Mouse (Mus musculus): Measurements from ENCODE around the gene Gstm2. TPM values are rescaled to one million over a fixed set of nuclear protein-coding genes. Genes with fewer than 3 reads are reported as not detected.
A peak's percentile ranks its signal among the peaks of the same experiment; 100 is the strongest.
"Not testable (repeated sequence)": the region's sequence is repeated elsewhere in the genome, so short reads cannot be mapped to it uniquely, and the experiment has no call there.

The Gstm2 gene
- polyA plus RNA-seq, 1 experiment from 2014 or later, result 11.1 TPM

GRCm38 (mm10) chr3:108010286-108010685 is 24.0 kb upstream of the Gstm2 start:
- Histone ChIP-seq H3K4me3 (ENCODE audit: low read length) (no peak overlapping the region), H3K4me2 (ENCODE audit: low read length) (no peak overlapping the region), H3K27ac (ENCODE audit: low read depth, low read length) (no peak overlapping the region), H3K4me1 (ENCODE audit: control insufficient read depth, insufficient read depth, low read depth, low read length) (peaks cover 8% of the 10 kb centered on the region; the same call in 1 of the 2 replicates), H3K9ac (ENCODE audit: low read depth, low read length) (no peak overlapping the region), H3K9me3 (ENCODE audit: control insufficient read depth, low read length) (no peaks in the 10 kb centered on the region), H3K36me3 (ENCODE audit: control insufficient read depth, insufficient read depth, low read length) (no peaks in the 10 kb centered on the region), H3K27me3 (replicated peaks; ENCODE audit: control insufficient read depth, insufficient read depth, low read length) (no peaks in the 10 kb centered on the region)
- WGBS, result 60% methylated on average over 2 of the region's 2 CpGs
- ATAC-seq, result peak; percentile 82

DNA sequence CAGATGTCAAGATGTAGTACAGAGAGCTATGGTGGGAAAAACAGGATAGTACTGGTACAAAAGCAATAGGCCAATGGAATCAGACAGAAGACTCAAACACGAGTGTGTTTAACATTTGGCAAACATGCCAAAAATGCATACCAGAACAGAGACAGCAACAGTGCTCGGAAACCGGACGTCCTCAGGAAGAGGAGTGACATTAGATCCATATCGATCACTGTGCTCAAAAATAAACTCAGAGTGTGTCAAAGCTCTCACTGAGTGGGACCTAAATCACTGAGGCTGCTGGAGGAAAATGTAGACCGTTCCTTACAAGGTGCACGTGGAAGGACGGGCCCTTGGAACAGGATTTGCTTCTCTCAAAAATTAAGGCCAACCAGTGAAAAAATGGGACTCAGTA is 15.8 kb upstream of the Gstm2 start:
- Histone ChIP-seq H3K4me2 (ENCODE audit: low read length) (no peak overlapping the region), H3K36me3 (ENCODE audit: control insufficient read depth, insufficient read depth, low read length) (no peaks in the 10 kb centered on the region), H3K27ac (ENCODE audit: low read depth, low read length) (no peak overlapping the region), H3K27me3 (replicated peaks; ENCODE audit: control insufficient read depth, insufficient read depth, low read length) (no peaks in the 10 kb centered on the region; the same call in 1 of the 2 replicates), H3K4me1 (ENCODE audit: control insufficient read depth, insufficient read depth, low read depth, low read length) (no peaks in the 10 kb centered on the region), H3K4me3 (ENCODE audit: low read length) (no peak overlapping the region), H3K9ac (ENCODE audit: low read depth, low read length) (no peak overlapping the region), H3K9me3 (ENCODE audit: control insufficient read depth, low read length) (no peaks in the 10 kb centered on the region)
- ATAC-seq, result no peak
- WGBS, result 79% methylated on average over 8 of the region's 8 CpGs

- Histone ChIP-seq H3K27ac (ENCODE audit: low read depth, low read length) (no peak overlapping the region), H3K4me2 (ENCODE audit: low read length) (no peak overlapping the region), H3K4me3 (ENCODE audit: low read length) (no peak overlapping the region), H3K9ac (ENCODE audit: low read depth, low read length) (no peak overlapping the region), H3K27me3 (replicated peaks; ENCODE audit: control insufficient read depth, insufficient read depth, low read length) (no peaks in the 10 kb centered on the region), H3K4me1 (ENCODE audit: control insufficient read depth, insufficient read depth, low read depth, low read length) (no peaks in the 10 kb centered on the region), H3K36me3 (ENCODE audit: control insufficient read depth, insufficient read depth, low read length) (no peaks in the 10 kb centered on the region), H3K9me3 (ENCODE audit: control insufficient read depth, low read length) (no peaks in the 10 kb centered on the region)
- 81% methylated on average over 3 of the region's 3 CpGs for WGBS
- ATAC-seq, result no peak
Measured at GRCm38 (mm10) chr3:107999491-107999890, 13.2 kb upstream of the Gstm2 start.

GRCm38 (mm10) chr3:107998591-107998990 is 12.3 kb upstream of the Gstm2 start:
- Histone ChIP-seq H3K27ac (ENCODE audit: low read depth, low read length) (no peak overlapping the region), H3K36me3 (ENCODE audit: control insufficient read depth, insufficient read depth, low read length) (no peaks in the 10 kb centered on the region), H3K4me1 (ENCODE audit: control insufficient read depth, insufficient read depth, low read depth, low read length) (no peaks in the 10 kb centered on the region), H3K9me3 (ENCODE audit: control insufficient read depth, low read length) (no peaks in the 10 kb centered on the region), H3K9ac (ENCODE audit: low read depth, low read length) (no peak overlapping the region), H3K4me2 (ENCODE audit: low read length) (no peak overlapping the region), H3K4me3 (ENCODE audit: low read length) (no peak overlapping the region), H3K27me3 (replicated peaks; ENCODE audit: control insufficient read depth, insufficient read depth, low read length) (no peaks in the 10 kb centered on the region)
- ATAC-seq, result no peak
- 88% methylated on average over 3 of the region's 3 CpGs for WGBS

- Histone ChIP-seq H3K4me2 (ENCODE audit: low read length) (no peak overlapping the region), H3K27me3 (replicated peaks; ENCODE audit: control insufficient read depth, insufficient read depth, low read length) (no peaks in the 10 kb centered on the region), H3K4me1 (ENCODE audit: control insufficient read depth, insufficient read depth, low read depth, low read length) (no peaks in the 10 kb centered on the region), H3K36me3 (ENCODE audit: control insufficient read depth, insufficient read depth, low read length) (no peaks in the 10 kb centered on the region), H3K4me3 (ENCODE audit: low read length) (no peak overlapping the region), H3K27ac (ENCODE audit: low read depth, low read length) (no peak overlapping the region), H3K9ac (ENCODE audit: low read depth, low read length) (no peak overlapping the region), H3K9me3 (ENCODE audit: control insufficient read depth, low read length) (no peaks in the 10 kb centered on the region)
- WGBS, result 81% methylated on average over 4 of the region's 4 CpGs
- no peak for ATAC-seq
Measured at GRCm38 (mm10) chr3:107996576-107996975, 10.3 kb upstream of the Gstm2 start.

DNA sequence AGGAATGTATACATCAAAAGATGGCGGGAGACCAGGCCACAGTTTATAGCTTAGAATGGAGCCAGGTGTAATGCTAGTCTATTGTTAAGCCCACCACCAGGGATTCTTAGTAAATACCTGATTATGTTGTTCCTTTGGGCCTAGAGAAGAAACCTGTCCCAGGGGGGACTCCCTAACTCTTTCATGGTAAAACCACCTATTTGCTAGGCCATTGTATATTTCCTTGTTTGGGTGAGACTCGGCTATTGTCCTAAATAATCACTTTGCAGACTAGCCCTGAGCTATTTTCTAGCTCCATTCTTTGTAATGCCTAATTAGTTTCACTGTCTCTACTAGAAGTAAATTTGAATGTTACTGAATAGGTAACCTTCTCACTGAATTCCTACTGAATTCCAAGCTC is 9.7 kb upstream of the Gstm2 start:
- not testable (repeated sequence) for H3K27ac ChIP-seq (ENCODE audit: low read depth, low read length); H3K9me3 ChIP-seq (ENCODE audit: control insufficient read depth, low read length); H3K9ac ChIP-seq (ENCODE audit: low read depth, low read length); H3K4me2 ChIP-seq (ENCODE audit: low read length); H3K27me3 ChIP-seq (replicated peaks; ENCODE audit: control insufficient read depth, insufficient read depth, low read length); ATAC-seq; H3K36me3 ChIP-seq (ENCODE audit: control insufficient read depth, insufficient read depth, low read length); H3K4me1 ChIP-seq (ENCODE audit: control insufficient read depth, insufficient read depth, low read depth, low read length); H3K4me3 ChIP-seq (ENCODE audit: low read length)
- 66% methylated on average over 2 of the region's 2 CpGs for WGBS

GRCm38 (mm10) chr3:107985141-107985540 is 1.1 kb downstream of the Gstm2 start:
- not testable (repeated sequence) for H3K4me3 ChIP-seq (ENCODE audit: low read length); H3K36me3 ChIP-seq (ENCODE audit: control insufficient read depth, insufficient read depth, low read length); ATAC-seq; H3K27me3 ChIP-seq (replicated peaks; ENCODE audit: control insufficient read depth, insufficient read depth, low read length); H3K4me2 ChIP-seq (ENCODE audit: low read length); H3K27ac ChIP-seq (ENCODE audit: low read depth, low read length); H3K4me1 ChIP-seq (ENCODE audit: control insufficient read depth, insufficient read depth, low read depth, low read length); H3K9ac ChIP-seq (ENCODE audit: low read depth, low read length); H3K9me3 ChIP-seq (ENCODE audit: control insufficient read depth, low read length)
- WGBS, result 95% methylated on average over 2 of the region's 2 CpGs

- ATAC-seq, result no peak
- Histone ChIP-seq H3K4me2 (ENCODE audit: low read length) (no peak overlapping the region), H3K4me1 (ENCODE audit: control insufficient read depth, insufficient read depth, low read depth, low read length) (no peaks in the 10 kb centered on the region), H3K4me3 (ENCODE audit: low read length) (no peak overlapping the region), H3K9me3 (ENCODE audit: control insufficient read depth, low read length) (no peaks in the 10 kb centered on the region), H3K9ac (ENCODE audit: low read depth, low read length) (no peak overlapping the region), H3K27ac (ENCODE audit: low read depth, low read length) (no peak overlapping the region), H3K36me3 (ENCODE audit: control insufficient read depth, insufficient read depth, low read length) (no peaks in the 10 kb centered on the region), H3K27me3 (replicated peaks; ENCODE audit: control insufficient read depth, insufficient read depth, low read length) (no peaks in the 10 kb centered on the region)
- 87% methylated on average over 5 of the region's 5 CpGs for WGBS
Measured at GRCm38 (mm10) chr3:107984471-107984870, 1.8 kb downstream of the Gstm2 start.

DNA sequence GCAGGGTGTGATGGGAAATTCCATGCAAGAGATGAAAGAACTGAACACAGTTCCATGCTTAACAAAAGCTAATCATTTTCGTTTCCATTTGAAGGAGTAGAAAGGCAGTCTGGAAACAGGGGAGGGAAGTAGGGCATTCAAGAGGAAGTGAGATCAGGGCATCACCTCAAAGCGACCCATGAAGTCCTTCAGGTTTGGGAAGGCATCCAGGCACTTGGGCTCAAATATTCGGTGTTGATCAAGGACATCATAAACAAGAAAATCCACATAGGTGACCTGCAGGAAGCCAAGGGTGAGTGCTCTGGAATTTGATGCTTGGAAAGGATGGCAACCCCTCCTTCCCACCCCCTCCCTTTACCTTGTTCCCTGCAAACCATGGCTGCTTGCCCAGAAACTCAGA is 2.5 kb downstream of the Gstm2 start:
- Histone ChIP-seq H3K4me3 (ENCODE audit: low read length) (no peak overlapping the region), H3K27me3 (replicated peaks; ENCODE audit: control insufficient read depth, insufficient read depth, low read length) (no peaks in the 10 kb centered on the region), H3K9ac (ENCODE audit: low read depth, low read length) (no peak overlapping the region), H3K9me3 (ENCODE audit: control insufficient read depth, low read length) (no peaks in the 10 kb centered on the region), H3K36me3 (ENCODE audit: control insufficient read depth, insufficient read depth, low read length) (no peaks in the 10 kb centered on the region), H3K4me2 (ENCODE audit: low read length) (no peak overlapping the region), H3K27ac (ENCODE audit: low read depth, low read length) (no peak overlapping the region), H3K4me1 (ENCODE audit: control insufficient read depth, insufficient read depth, low read depth, low read length) (no peaks in the 10 kb centered on the region)
- no peak for ATAC-seq
- WGBS, result 74% methylated on average over 3 of the region's 3 CpGs

GRCm38 (mm10) chr3:107982726-107983125 is 3.5 kb downstream of the Gstm2 start:
- ATAC-seq, result no peak
- Histone ChIP-seq H3K4me1 (ENCODE audit: control insufficient read depth, insufficient read depth, low read depth, low read length) (no peaks in the 10 kb centered on the region), H3K4me2 (ENCODE audit: low read length) (no peak overlapping the region), H3K27ac (ENCODE audit: low read depth, low read length) (no peak overlapping the region), H3K9ac (ENCODE audit: low read depth, low read length) (no peak overlapping the region), H3K4me3 (ENCODE audit: low read length) (no peak overlapping the region), H3K36me3 (ENCODE audit: control insufficient read depth, insufficient read depth, low read length) (no peaks in the 10 kb centered on the region), H3K9me3 (ENCODE audit: control insufficient read depth, low read length) (no peaks in the 10 kb centered on the region), H3K27me3 (replicated peaks; ENCODE audit: control insufficient read depth, insufficient read depth, low read length) (no peaks in the 10 kb centered on the region)
- 79% methylated on average over 6 of the region's 6 CpGs for WGBS
